Comparison of ENCODE assay signal across 8 mouse cellular contexts in the genomic region with DNA sequence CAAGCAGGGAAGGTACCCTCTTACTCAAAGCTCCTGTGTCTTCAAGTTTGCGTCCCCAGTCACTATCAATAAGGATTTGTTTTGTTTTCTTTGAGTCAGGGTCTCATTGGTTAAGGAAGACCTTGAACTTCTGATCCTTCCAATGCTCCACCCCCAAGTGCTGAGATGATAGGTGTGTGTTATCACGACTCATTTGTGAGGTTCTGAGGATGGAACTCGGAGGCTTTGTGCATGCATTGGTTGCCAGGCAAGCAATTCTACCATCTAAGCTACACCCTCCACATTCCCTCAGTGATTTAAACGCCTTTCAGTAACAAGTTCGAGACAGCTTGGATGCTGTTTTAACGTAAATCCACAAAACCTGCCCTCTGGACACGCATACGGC. TPM values are rescaled to one million over a fixed set of nuclear protein-coding genes. Genes with fewer than 3 reads are reported as not detected.
DNase-seq lines count a peak whose midpoint lies in the region; ATAC-seq lines count a peak whose summit lies in the region.

No protein-coding gene starts in this region.

- no peak overlapping the region for H3K27ac ChIP-seq in lung, embryonic 15.5 days
- H3K27ac ChIP-seq in embryonic facial prominence, embryonic 13.5 days = peak overlapping the region; percentile 93
- H3K27ac ChIP-seq in intestine, embryonic 16.5 days (ENCODE audit: low read length) = peak overlapping the region; percentile 99
- H3K27ac ChIP-seq in neural tube, embryonic 15.5 days (replicated peaks) = peak overlapping the region; percentile 89

- peaks cover 24% of the 10 kb centered on the region for H3K4me1 ChIP-seq in lung, embryonic 15.5 days
- H3K4me1 ChIP-seq in embryonic facial prominence, embryonic 13.5 days = peaks cover 27% of the 10 kb centered on the region
- peaks cover 28% of the 10 kb centered on the region for H3K4me1 ChIP-seq in intestine, embryonic 16.5 days (ENCODE audit: control insufficient read depth, insufficient read depth, low read length)
- H3K4me1 ChIP-seq in neural tube, embryonic 15.5 days = peaks cover 34% of the 10 kb centered on the region

- peak overlapping the region; percentile 76 for H3K4me3 ChIP-seq in lung, embryonic 15.5 days
- H3K4me3 ChIP-seq in embryonic facial prominence, embryonic 13.5 days = peak overlapping the region; percentile 92
- peak overlapping the region; percentile 87 for H3K4me3 ChIP-seq in intestine, embryonic 16.5 days (ENCODE audit: low read length)
- peak overlapping the region; percentile 79 for H3K4me3 ChIP-seq in neural tube, embryonic 15.5 days (replicated peaks)

- no peaks in the 10 kb centered on the region for H3K36me3 ChIP-seq in lung, embryonic 15.5 days
- H3K36me3 ChIP-seq in embryonic facial prominence, embryonic 13.5 days = peaks cover 2% of the 10 kb centered on the region
- H3K36me3 ChIP-seq in intestine, embryonic 16.5 days (ENCODE audit: control insufficient read depth, insufficient read depth, low read length) = no peaks in the 10 kb centered on the region
- H3K36me3 ChIP-seq in neural tube, embryonic 15.5 days = no peaks in the 10 kb centered on the region

- 5% methylated on average over 8 of the region's 8 CpGs for WGBS in lung, embryonic 15.5 days
- WGBS in embryonic facial prominence, embryonic 13.5 days = 8% methylated on average over 8 of the region's 8 CpGs
- WGBS in intestine, embryonic 16.5 days = 4% methylated on average over 8 of the region's 8 CpGs
- WGBS in neural tube, embryonic 15.5 days = 10% methylated on average over 8 of the region's 8 CpGs

- H3K4me2 ChIP-seq in lung, embryonic 15.5 days = peak overlapping the region; percentile 64
- peak overlapping the region; percentile 91 for H3K4me2 ChIP-seq in embryonic facial prominence, embryonic 13.5 days
- H3K4me2 ChIP-seq in intestine, embryonic 16.5 days (ENCODE audit: low read depth, low read length) = peak overlapping the region; percentile 86
- H3K4me2 ChIP-seq in neural tube, embryonic 15.5 days = peak overlapping the region; percentile 93

- no peaks in the 10 kb centered on the region for H3K9me3 ChIP-seq in lung, embryonic 15.5 days
- H3K9me3 ChIP-seq in embryonic facial prominence, embryonic 13.5 days = no peaks in the 10 kb centered on the region
- H3K9me3 ChIP-seq in intestine, embryonic 16.5 days (ENCODE audit: control insufficient read depth, low read length) = no peaks in the 10 kb centered on the region
- no peaks in the 10 kb centered on the region for H3K9me3 ChIP-seq in neural tube, embryonic 15.5 days (replicated peaks)

- no peak for ATAC-seq in lung, embryonic 15.5 days (ENCODE audit: borderline replicate concordance, extremely low read depth, low FRiP score, low TSS enrichment)
- no peak for ATAC-seq in embryonic facial prominence, embryonic 13.5 days (ENCODE audit: insufficient number of reproducible peaks, insufficient read depth, low FRiP score, low TSS enrichment, low read depth)
- ATAC-seq in intestine, embryonic 16.5 days = peak; percentile 12; the same call in 1 of the 2 replicates
- peak; percentile 36 for ATAC-seq in neural tube, embryonic 15.5 days (ENCODE audit: low FRiP score)

- peak overlapping the region; percentile 38 for H3K9ac ChIP-seq in lung, embryonic 15.5 days
- peak overlapping the region; percentile 92 for H3K9ac ChIP-seq in embryonic facial prominence, embryonic 13.5 days
- peak overlapping the region; percentile 73 for H3K9ac ChIP-seq in intestine, embryonic 16.5 days (ENCODE audit: low read depth, low read length)
- peak overlapping the region; percentile 63 for H3K9ac ChIP-seq in neural tube, embryonic 15.5 days (replicated peaks)

- DNase-seq in lung, postnatal 25 days (ENCODE audit: low spot score) = no peak
- DNase-seq in embryo, embryonic 10 days (ENCODE audit: low spot score) = no peak
- DNase-seq in embryo, embryonic 11 days = no peak
- DNase-seq in cerebellum, adult 18-20 months = no peak

- H3K27me3 ChIP-seq in lung, embryonic 15.5 days = no peaks in the 10 kb centered on the region
- no peaks in the 10 kb centered on the region for H3K27me3 ChIP-seq in embryonic facial prominence, embryonic 13.5 days
- H3K27me3 ChIP-seq in intestine, embryonic 16.5 days (replicated peaks; ENCODE audit: control insufficient read depth, insufficient read depth, low read length) = no peaks in the 10 kb centered on the region
- H3K27me3 ChIP-seq in neural tube, embryonic 15.5 days (replicated peaks) = 0 out of 2 replicates have a peak, but pooled peaks cover 5% of the 10 kb centered on the region

RNA-seq across cellular contexts. Expression of a gene that starts 0.5 kb away (rescaled TPM):
- polyA plus RNA-seq in lung, embryonic 15.5 days (2015; fragmentation: Nextera tagmentation; extraction: Ambion mirVana) = 118 and 122 TPM in 2 replicates
- 104 and 109 TPM in 2 replicates for polyA plus RNA-seq in embryonic facial prominence, embryonic 13.5 days (2015; fragmentation: Nextera tagmentation; extraction: Ambion mirVana)
- polyA plus RNA-seq in intestine, embryonic 16.5 days (2015; fragmentation: Nextera tagmentation; extraction: Ambion mirVana) = 177 and 181 TPM in 2 replicates
- polyA plus RNA-seq in neural tube, embryonic 15.5 days (2015; fragmentation: Nextera tagmentation; extraction: Ambion mirVana) = 73.9 and 91.7 TPM in 2 replicates

RNA-seq across cellular contexts. Expression of a gene that starts 24.9 kb away (rescaled TPM):
- polyA plus RNA-seq in lung, embryonic 15.5 days (2015; fragmentation: Nextera tagmentation; extraction: Ambion mirVana) = 350 and 361 TPM in 2 replicates
- polyA plus RNA-seq in embryonic facial prominence, embryonic 13.5 days (2015; fragmentation: Nextera tagmentation; extraction: Ambion mirVana) = 393 and 397 TPM in 2 replicates
- 330 and 356 TPM in 2 replicates for polyA plus RNA-seq in intestine, embryonic 16.5 days (2015; fragmentation: Nextera tagmentation; extraction: Ambion mirVana)
- polyA plus RNA-seq in neural tube, embryonic 15.5 days (2015; fragmentation: Nextera tagmentation; extraction: Ambion mirVana) = 275 and 286 TPM in 2 replicates

RNA-seq across cellular contexts. Expression of a gene that starts 25.0 kb away (rescaled TPM):
- polyA plus RNA-seq in lung, embryonic 15.5 days (2015; fragmentation: Nextera tagmentation; extraction: Ambion mirVana) = 0.99 and 1.9 TPM in 2 replicates
- 2.6 and 4.1 TPM in 2 replicates for polyA plus RNA-seq in embryonic facial prominence, embryonic 13.5 days (2015; fragmentation: Nextera tagmentation; extraction: Ambion mirVana)
- 1.9 TPM in 1 of 2 replicates, not detected in the other for polyA plus RNA-seq in intestine, embryonic 16.5 days (2015; fragmentation: Nextera tagmentation; extraction: Ambion mirVana)
- 1.4 and 2.4 TPM in 2 replicates for polyA plus RNA-seq in neural tube, embryonic 15.5 days (2015; fragmentation: Nextera tagmentation; extraction: Ambion mirVana)

RNA-seq across cellular contexts. Expression of a gene that starts 41.1 kb away (rescaled TPM):
- 73.8 and 74.3 TPM in 2 replicates for polyA plus RNA-seq in lung, embryonic 15.5 days (2015; fragmentation: Nextera tagmentation; extraction: Ambion mirVana)
- polyA plus RNA-seq in embryonic facial prominence, embryonic 13.5 days (2015; fragmentation: Nextera tagmentation; extraction: Ambion mirVana) = 76.4 and 80.3 TPM in 2 replicates
- 61.5 and 68.6 TPM in 2 replicates for polyA plus RNA-seq in intestine, embryonic 16.5 days (2015; fragmentation: Nextera tagmentation; extraction: Ambion mirVana)
- polyA plus RNA-seq in neural tube, embryonic 15.5 days (2015; fragmentation: Nextera tagmentation; extraction: Ambion mirVana) = 77.1 and 79.6 TPM in 2 replicates

RNA-seq across cellular contexts. Expression of a gene that starts 51.0 kb away (rescaled TPM):
- 3.7 and 5.3 TPM in 2 replicates for polyA plus RNA-seq in lung, embryonic 15.5 days (2015; fragmentation: Nextera tagmentation; extraction: Ambion mirVana)
- polyA plus RNA-seq in embryonic facial prominence, embryonic 13.5 days (2015; fragmentation: Nextera tagmentation; extraction: Ambion mirVana) = 1.3 TPM in 2 replicates
- polyA plus RNA-seq in intestine, embryonic 16.5 days (2015; fragmentation: Nextera tagmentation; extraction: Ambion mirVana) = 3.8 and 3.9 TPM in 2 replicates
- 1.0 and 4.8 TPM in 2 replicates for polyA plus RNA-seq in neural tube, embryonic 15.5 days (2015; fragmentation: Nextera tagmentation; extraction: Ambion mirVana)

Comparison
In these comparisons a context has a peak if more than half of its experiments do, and no peak if none do; other contexts are left out.
1. ATAC-seq: peak in intestine, embryonic 16.5 days (single experiment) and neural tube, embryonic 15.5 days (single experiment); none in lung, embryonic 15.5 days (single experiment) and embryonic facial prominence, embryonic 13.5 days (single experiment).
2. H3K9ac ChIP-seq: peak in every context shown above with its lines; median percentile 92 in embryonic facial prominence, embryonic 13.5 days; 73 in intestine, embryonic 16.5 days; 63 in neural tube, embryonic 15.5 days; 38 in lung, embryonic 15.5 days.
3. Peak in every context shown above with its lines, with median percentiles within 50 percentile points of each other: H3K4me2 ChIP-seq and H3K4me3 ChIP-seq.